Mouse (Mus musculus) ES-E14 (cell line): ENCODE measurements at regions not wholly inside any gene's neighbourhood (a gene's known extent, or its start where the extent isn't known, plus 50 kb on each side); places are given as distances from the start of the nearest gene placed in this dataset.
"Not testable (repeated sequence)": the region's sequence is repeated elsewhere in the genome, so short reads cannot be mapped to it uniquely, and the experiment has no call there.

ENCODE experiments used
- DNase-seq: peaks from one replicate; pipeline ENCODE4 v3.0.0-alpha.2; 2013; ENCODE audit warnings: low read depth, low spot score
- H3K27ac ChIP-seq: 2 replicates; pipeline ENCODE4 v1.5.1; 2012; ENCODE audit warnings: low read depth, mild to moderate bottlenecking, low read length, moderate library complexity, mixed read lengths; ENCODE audit not compliant: poor library complexity, insufficient read depth, severe bottlenecking
- H3K36me3 ChIP-seq: 2 replicates; pipeline ENCODE4 v1.6.1; 2012; ENCODE audit warnings: mild to moderate bottlenecking, low read length, moderate library complexity, mixed read lengths; ENCODE audit not compliant: control insufficient read depth, poor library complexity, insufficient read depth, severe bottlenecking
- H3K4me1 ChIP-seq, 2 experiments: fragments of 150-350 bp in 1 of 2; sonication (generic) in 1 of 2; 2 replicates each; pipeline ENCODE4 v1.6.1; 2012; ENCODE audit warnings: low read length in 2 of 2, mild to moderate bottlenecking in 1 of 2, mixed read lengths in 1 of 2; ENCODE audit not compliant: control insufficient read depth in 2 of 2, insufficient read depth in 2 of 2, poor library complexity in 1 of 2
- H3K4me3 ChIP-seq, 2 experiments: fragments of 150-350 bp in 1 of 2; sonication (generic) in 1 of 2; 2 replicates each; pipeline ENCODE4 v1.5.1; 2012; ENCODE audit warnings: low read length in 2 of 2, low read depth in 1 of 2, mild to moderate bottlenecking in 1 of 2, mixed read lengths in 1 of 2; ENCODE audit not compliant: insufficient read depth in 1 of 2, poor library complexity in 1 of 2, severe bottlenecking in 1 of 2
- H3K9ac ChIP-seq: 2 replicates; pipeline ENCODE4 v1.6.1; 2012; ENCODE audit warnings: low read depth, mild to moderate bottlenecking, low read length, mixed read lengths; ENCODE audit not compliant: poor library complexity, insufficient read depth, severe bottlenecking
- H3K9me3 ChIP-seq: fragments of 150-350 bp; sonication (generic); 2 replicates; pipeline ENCODE4 v1.6.1; 2012; ENCODE audit warnings: low read depth, mild to moderate bottlenecking, low read length; ENCODE audit not compliant: control insufficient read depth, insufficient read depth
- CHD2 ChIP-seq: IDR thresholded peaks from 2 replicates; pipeline ENCODE4 v1.6.1; 2014; ENCODE audit warnings: mild to moderate bottlenecking, low read depth, low read length, inconsistent platforms
- HCFC1 ChIP-seq: IDR thresholded peaks from 2 replicates; pipeline ENCODE4 v1.6.1; 2012; ENCODE audit warnings: low read length, inconsistent platforms, borderline replicate concordance; ENCODE audit not compliant: insufficient read depth
- MAFK ChIP-seq: IDR thresholded peaks from 2 replicates; pipeline ENCODE4 v1.6.1; 2014; ENCODE audit warnings: mild to moderate bottlenecking, low read depth, low read length, inconsistent platforms; ENCODE audit not compliant: insufficient read depth
- ZC3H11A ChIP-seq: IDR thresholded peaks from 2 replicates; pipeline ENCODE4 v1.6.1; 2012; ENCODE audit warnings: low read depth, mild to moderate bottlenecking, inconsistent platforms, low read length, borderline replicate concordance
- ZNF384 ChIP-seq: IDR thresholded peaks from 2 replicates; pipeline ENCODE4 v1.6.1; 2012; ENCODE audit warnings: low read depth, low read length, inconsistent platforms
- in situ Hi-C, 2 experiments: fragments of 600-800 bp; cut with MboI; formaldehyde crosslinking; loops; one replicate each; pipeline ENCODE4 v1.15.1; 2025; ENCODE audit warnings: low sequenced_read_pairs in 2 of 2, inconsistent platforms in 1 of 2; ENCODE audit not compliant: unreplicated experiment in 2 of 2

DNA sequence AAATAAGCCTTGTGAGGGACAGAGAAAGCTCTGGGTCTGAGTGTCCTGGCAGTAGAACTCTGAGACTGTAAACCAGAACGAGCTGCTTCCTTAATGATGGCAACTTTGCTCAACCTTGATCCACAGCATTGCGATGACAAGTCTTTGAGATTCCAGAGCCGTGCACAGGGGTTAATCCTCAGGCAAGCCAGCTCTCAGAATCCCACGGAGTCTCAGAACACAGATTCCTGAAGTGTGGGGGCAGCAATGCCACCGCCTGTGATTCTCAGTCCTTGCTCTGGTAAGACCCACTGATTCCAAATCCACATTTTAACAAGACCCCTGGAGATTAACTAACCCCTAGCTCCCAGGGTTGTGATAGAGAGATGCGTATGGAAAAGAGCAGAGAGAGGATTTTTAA, 255.5 kb upstream of the AI593442 start:
- Histone ChIP-seq H3K4me1 (no peaks in the 10 kb centered on the region), H3K36me3 (no peaks in the 10 kb centered on the region), H3K9ac (no peak overlapping the region), H3K27ac (no peak overlapping the region), H3K4me3 (no peak overlapping the region), H3K9me3 (no peaks in the 10 kb centered on the region)
- in situ Hi-C loops = no loop called here
- no peak for DNase-seq
- TF ChIP-seq ZC3H11A (no peak), HCFC1 (no peak), ZNF384 (no peak), CHD2 (no peak), MAFK (no peak)

GRCm38 (mm10) chr9:52917516-52917915, 237.9 kb upstream of the AI593442 start:
- Histone ChIP-seq H3K36me3 (no peaks in the 10 kb centered on the region), H3K9ac (no peak overlapping the region), H3K4me3 (no peak overlapping the region), H3K27ac (no peak overlapping the region), H3K4me1 (no peaks in the 10 kb centered on the region), H3K9me3 (no peaks in the 10 kb centered on the region)
- TF ChIP-seq CHD2 (no peak), ZNF384 (no peak)
- in situ Hi-C loops = no loop called here
- no peak for DNase-seq

- H3K36me3 ChIP-seq, in situ Hi-C loops, H3K27ac ChIP-seq, DNase-seq, H3K4me3 ChIP-seq, H3K9ac ChIP-seq, H3K9me3 ChIP-seq, H3K4me1 ChIP-seq: not testable (repeated sequence)
These were observed 209.1 kb upstream of the AI593442 start for GRCm38 (mm10) chr9:52888653-52889052.

- H3K4me1 ChIP-seq, H3K4me3 ChIP-seq, in situ Hi-C loops, DNase-seq, H3K9ac ChIP-seq, H3K36me3 ChIP-seq, H3K27ac ChIP-seq, H3K9me3 ChIP-seq: not testable (repeated sequence)
These were observed 208.4 kb upstream of the AI593442 start for GRCm38 (mm10) chr9:52887997-52888396.

DNA sequence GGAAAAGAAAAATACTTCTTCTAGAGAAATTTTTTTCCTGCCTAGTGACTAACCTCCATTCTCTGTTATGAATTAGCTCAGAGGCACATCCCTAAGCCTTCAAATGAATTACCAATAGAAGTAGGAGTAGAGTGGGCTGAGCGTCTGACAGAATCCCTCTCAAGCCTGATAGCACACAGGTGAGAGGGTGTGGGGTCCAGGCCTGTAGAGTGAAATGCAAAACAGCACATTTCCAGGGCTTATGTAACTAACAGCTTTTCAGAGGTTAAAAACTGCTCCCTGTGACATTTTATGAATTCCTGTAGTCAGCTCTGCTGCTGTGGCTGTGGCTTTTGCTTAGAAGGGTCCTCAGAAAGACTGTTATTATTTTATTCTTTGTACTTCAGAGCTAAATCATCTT, 187.7 kb upstream of the AI593442 start:
- Histone ChIP-seq H3K4me3 (no peak overlapping the region), H3K36me3 (no peaks in the 10 kb centered on the region), H3K9me3 (no peaks in the 10 kb centered on the region), H3K27ac (no peak overlapping the region), H3K9ac (no peak overlapping the region), H3K4me1 (no peaks in the 10 kb centered on the region)
- DNase-seq = no peak
- in situ Hi-C loops = no loop called here
- no peak for TF ChIP-seq ZC3H11A
- no peak for TF ChIP-seq CHD2
- TF ChIP-seq HCFC1 = no peak
- no peak for TF ChIP-seq ZNF384
- no peak for TF ChIP-seq MAFK
